Mouse (Mus musculus): ENCODE results near the gene Lbh.

DNA sequence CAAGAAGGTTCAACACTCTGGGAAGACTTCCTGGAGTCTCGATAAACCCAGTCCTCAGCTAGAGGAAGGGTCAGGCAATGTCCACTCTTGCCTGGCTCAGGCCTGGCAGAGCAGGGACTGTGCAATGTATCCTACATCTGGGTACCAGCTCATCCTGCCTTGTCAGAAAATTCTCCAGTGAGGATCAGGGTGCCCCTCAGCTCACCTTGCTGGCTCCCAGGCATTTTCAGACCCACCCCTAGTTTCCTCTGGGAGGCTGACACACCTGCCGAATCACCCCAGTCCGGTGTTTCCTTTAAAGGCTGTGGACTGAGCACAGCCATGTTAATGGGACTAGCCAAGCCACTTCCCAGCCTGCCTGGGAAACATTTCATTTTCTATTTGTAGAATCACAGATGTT is 37.9 kb upstream of the Lbh start:
- TF ChIP-seq CTCF (IDR thresholded peaks at IDR 0.05; ENCODE audit: low read depth) (no peak), EP300 (IDR thresholded peaks at IDR 0.05; ENCODE audit: low read depth) (no peak)
